Mouse (Mus musculus) hindbrain, embryonic 14.5 days (tissue): ENCODE measurements around the gene Lurap1. TPM values are rescaled to one million over a fixed set of nuclear protein-coding genes. Genes with fewer than 3 reads are reported as not detected.

Experiments
- ATAC-seq: fragments of 200-750 bp; cut with Nextera tagmentation; 2 replicates; pipeline ENCODE4 v1.8.0; 2017; ENCODE audit warnings: moderate number of reproducible peaks, mild to moderate bottlenecking, moderate TSS enrichment, moderate library complexity; ENCODE audit not compliant: low FRiP score
- DNase-seq: peaks from one replicate; pipeline ENCODE4 v3.0.0-alpha.2; 2015; ENCODE audit warnings: low spot score
- H3K27ac ChIP-seq: fragments of 300-500 bp; sonication (generic); 2 replicates; pipeline ENCODE4 v1.5.1; 2014; ENCODE audit warnings: mild to moderate bottlenecking, moderate library complexity
- H3K27me3 ChIP-seq: fragments of 300-500 bp; sonication (generic); 2 replicates; pipeline ENCODE4 v1.6.1; 2014; ENCODE audit warnings: mild to moderate bottlenecking, low read length, mixed read lengths; ENCODE audit not compliant: control insufficient read depth, insufficient read depth
- H3K36me3 ChIP-seq: fragments of 300-500 bp; sonication (generic); replicated peaks from 2 replicates; pipeline ENCODE4 v1.6.1; 2014; ENCODE audit not compliant: control insufficient read depth, insufficient read depth
- H3K4me1 ChIP-seq: fragments of 300-500 bp; sonication (generic); replicated peaks from 2 replicates; pipeline ENCODE4 v1.6.1; 2014; ENCODE audit warnings: antibody characterized with exemption, low read length, mixed read lengths; ENCODE audit not compliant: control insufficient read depth, insufficient read depth
- H3K4me2 ChIP-seq: fragments of 300-500 bp; sonication (generic); replicated peaks from 2 replicates; pipeline ENCODE4 v1.6.1; 2014; ENCODE audit warnings: mild to moderate bottlenecking, moderate library complexity
- H3K4me3 ChIP-seq: fragments of 300-500 bp; sonication (generic); replicated peaks from 2 replicates; pipeline ENCODE4 v1.5.1; 2014; ENCODE audit warnings: mild to moderate bottlenecking, low read length
- H3K9ac ChIP-seq: fragments of 300-500 bp; sonication (generic); 2 replicates; pipeline ENCODE4 v1.6.1; 2014
- H3K9me3 ChIP-seq: fragments of 300-500 bp; sonication (generic); 2 replicates; pipeline ENCODE4 v1.6.1; 2016; ENCODE audit warnings: low read length; ENCODE audit not compliant: control insufficient read depth
- whole genome bisulfite sequencing: fragments of 180-500 bp; shearing (Covaris S2); extraction: QIAGEN DNeasy Blood & Tissue Kit; methylation state at CpG from one replicate; pipeline ENCODE4 v1.1.7; 2014; 5-methylcytosine and 5-hydroxymethylcytosine counted together
- polyA plus RNA-seq: library from polyadenylated mRNA; unstranded; fragments of >200 nt; fragmentation: Nextera tagmentation; extraction: Ambion mirVana; gene quantifications from 2 replicates; pipeline ENCODE4 v1.2.1, GENCODE M21; 2014

The Lurap1 gene
- polyA plus RNA-seq, 1 experiment from 2014 or later, result 2.7 TPM

- no peak overlapping the region for H3K4me3 ChIP-seq
- H3K36me3 ChIP-seq, result no peaks in the 10 kb centered on the region
- no peak for DNase-seq
- H3K4me1 ChIP-seq, result peaks cover 7% of the 10 kb centered on the region; the same call in 1 of the 2 replicates
- H3K27me3 ChIP-seq, result no peaks in the 10 kb centered on the region
- ATAC-seq, result no peak
- H3K9ac ChIP-seq, result no peak overlapping the region
- no peaks in the 10 kb centered on the region for H3K9me3 ChIP-seq
- 52% methylated on average over 6 of the region's 6 CpGs for WGBS
- no peak overlapping the region for H3K27ac ChIP-seq
- H3K4me2 ChIP-seq, result no peak overlapping the region
Observed at GRCm38 (mm10) chr4:116127956-116128355, 23.2 kb downstream of the Lurap1 start.

GRCm38 (mm10) chr4:116125803-116126386, 25.2 kb downstream of the Lurap1 start:
- ATAC-seq (no peak), DNase-seq (no peak)
- 96% methylated on average over 4 of the region's 4 CpGs for WGBS
- no peak overlapping the region for H3K27ac ChIP-seq
- H3K36me3 ChIP-seq, result no peaks in the 10 kb centered on the region
- peaks cover 7% of the 10 kb centered on the region; the same call in 1 of the 2 replicates for H3K4me1 ChIP-seq
- H3K4me2 ChIP-seq, result no peak overlapping the region
- no peak overlapping the region for H3K9ac ChIP-seq
- no peak overlapping the region for H3K4me3 ChIP-seq
- H3K27me3 ChIP-seq, result no peaks in the 10 kb centered on the region
- no peaks in the 10 kb centered on the region for H3K9me3 ChIP-seq

- peak; percentile 96 for ATAC-seq
- 6% methylated on average over 24 of the region's 24 CpGs for WGBS
Observed at GRCm38 (mm10) chr4:116123602-116124519, 27.3 kb downstream of the Lurap1 start, which contains the start of the genes Rad54l and Pomgnt1. TSS of gene Rad54l (minus strand) at chr4:116123690. TSS of gene Pomgnt1 (plus strand) at chr4:116123840.

DNA sequence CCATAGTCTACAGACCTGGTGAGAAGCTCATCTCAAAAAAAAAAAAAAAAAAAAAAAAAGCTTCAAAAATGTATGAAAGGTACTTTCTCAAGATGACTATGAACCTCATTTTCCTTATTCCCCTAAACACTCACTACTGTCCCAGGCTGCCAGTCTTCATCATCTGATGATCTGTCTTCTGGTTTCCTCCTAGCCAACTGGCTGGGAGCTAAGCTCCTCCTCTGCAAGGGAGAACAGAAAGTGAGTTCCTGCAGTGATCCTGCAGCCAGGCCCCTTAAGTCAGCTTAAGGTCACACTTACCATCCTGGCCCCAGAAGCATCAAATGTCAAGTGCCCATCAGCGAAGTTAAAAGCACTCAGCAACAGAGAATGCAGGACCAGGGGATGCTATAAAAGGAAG, 28.4 kb downstream of the Lurap1 start:
- no peak overlapping the region for H3K9ac ChIP-seq
- WGBS, result 3% methylated on average over 1 of the region's 1 CpGs
- peak overlapping the region; percentile 67 for H3K4me2 ChIP-seq
- H3K9me3 ChIP-seq, result no peaks in the 10 kb centered on the region
- DNase-seq, result no peak
- H3K36me3 ChIP-seq, result no peaks in the 10 kb centered on the region
- H3K4me3 ChIP-seq, result peak overlapping the region; percentile 46
- no peak for ATAC-seq
- H3K27ac ChIP-seq, result no peak overlapping the region
- H3K27me3 ChIP-seq, result no peaks in the 10 kb centered on the region
- H3K4me1 ChIP-seq, result peaks cover 7% of the 10 kb centered on the region; the same call in 1 of the 2 replicates

More at GRCm38 (mm10) chr4:116123602-116124519, 27.3 kb downstream of the Lurap1 start, which contains the start of the genes Rad54l and Pomgnt1:
- Histone ChIP-seq H3K4me1 (peaks cover 7% of the 10 kb centered on the region; the same call in 1 of the 2 replicates), H3K4me2 (peak within 1 kb of the TSS; percentile 67), H3K9me3 (no peaks in the 10 kb centered on the region), H3K4me3 (peak within 1 kb of the TSS; percentile 46), H3K27ac (peak within 1 kb of the TSS; percentile 56; the same call in 1 of the 2 replicates), H3K9ac (peak within 1 kb of the TSS; percentile 71), H3K27me3 (no peaks in the 10 kb centered on the region), H3K36me3 (no peaks in the 10 kb centered on the region)
- peak; percentile 91 for DNase-seq

DNA sequence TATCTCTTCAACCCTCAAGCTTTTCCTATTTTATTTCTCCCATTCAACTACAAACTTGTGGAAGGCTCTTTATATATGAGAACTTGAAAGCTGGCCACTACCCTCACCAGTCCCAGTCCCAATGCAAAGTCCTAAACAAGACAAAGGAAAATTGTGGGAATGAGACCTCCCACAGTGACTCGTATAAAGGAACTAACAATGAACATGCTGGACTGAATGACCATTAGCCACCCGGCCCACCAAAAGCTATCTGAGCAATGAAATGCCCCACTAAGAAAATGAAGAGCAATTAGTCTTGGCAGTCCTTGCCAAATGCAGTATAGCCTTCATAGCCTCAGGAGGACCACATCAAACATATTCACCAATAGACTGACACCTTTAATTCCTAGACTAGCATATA, 39.7 kb downstream of the Lurap1 start:
- H3K27me3 ChIP-seq, result no peaks in the 10 kb centered on the region
- 0 out of 2 replicates have a peak, but pooled peaks cover 3% of the 10 kb centered on the region for H3K36me3 ChIP-seq
- no peak overlapping the region for H3K4me2 ChIP-seq
- H3K27ac ChIP-seq, result no peak overlapping the region
- no peaks in the 10 kb centered on the region for H3K4me1 ChIP-seq
- DNase-seq, result no peak
- H3K9ac ChIP-seq, result no peak overlapping the region
- H3K4me3 ChIP-seq, result no peak overlapping the region
- H3K9me3 ChIP-seq, result no peaks in the 10 kb centered on the region
- ATAC-seq, result no peak
- WGBS, result 54% methylated on average over 2 of the region's 2 CpGs

GRCm38 (mm10) chr4:116110695-116111094, 40.4 kb downstream of the Lurap1 start:
- Histone ChIP-seq H3K4me2 (no peak overlapping the region), H3K36me3 (0 out of 2 replicates have a peak, but pooled peaks cover 3% of the 10 kb centered on the region), H3K4me1 (no peaks in the 10 kb centered on the region), H3K27ac (no peak overlapping the region), H3K9me3 (no peaks in the 10 kb centered on the region), H3K4me3 (no peak overlapping the region), H3K27me3 (no peaks in the 10 kb centered on the region), H3K9ac (no peak overlapping the region)
- DNase-seq (no peak), ATAC-seq (no peak)
- 98% methylated on average over 6 of the region's 6 CpGs for WGBS

DNA sequence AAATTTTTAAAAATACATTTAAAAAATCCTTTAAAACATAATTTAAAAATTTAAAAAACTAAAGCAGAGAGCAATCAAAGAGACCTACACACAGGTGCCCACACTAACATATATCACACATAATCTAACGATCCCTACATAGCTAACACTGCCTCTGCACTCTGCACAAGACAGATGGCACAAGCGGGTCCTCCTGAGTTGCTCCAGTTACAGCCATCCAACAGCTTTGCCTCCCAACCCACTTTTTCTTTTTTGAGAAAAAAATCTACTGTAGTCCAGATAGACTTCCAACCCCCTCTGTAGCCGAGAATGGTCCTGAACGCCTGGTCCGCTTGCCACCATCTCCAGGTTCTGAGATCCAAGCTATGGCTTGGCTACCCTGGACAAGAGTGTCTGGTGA, 45.9 kb downstream of the Lurap1 start:
- no peak for ATAC-seq
- Histone ChIP-seq H3K36me3 (0 out of 2 replicates have a peak, but pooled peaks cover 3% of the 10 kb centered on the region), H3K4me2 (no peak overlapping the region)

DNA sequence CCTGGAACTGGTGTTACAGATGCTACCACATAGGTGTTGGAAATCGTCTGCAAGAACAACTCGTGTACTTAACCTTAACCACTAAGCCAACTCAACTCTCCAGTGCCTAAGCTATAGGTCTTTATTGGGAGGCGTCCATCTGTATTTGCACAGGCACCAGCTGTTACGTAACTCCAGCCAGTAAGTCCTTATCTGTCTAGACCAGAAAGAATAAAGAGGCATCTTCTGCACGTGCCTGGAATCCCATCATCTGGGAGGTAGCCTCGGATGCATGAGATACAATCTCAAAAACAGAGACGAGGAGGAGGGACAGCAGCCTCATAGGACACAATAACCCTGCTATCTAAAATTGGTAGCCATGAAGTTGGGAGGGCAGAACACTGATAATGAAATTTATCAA, 50.2 kb downstream of the Lurap1 start:
- 90% methylated on average over 7 of the region's 7 CpGs for WGBS
- no peak overlapping the region for H3K9ac ChIP-seq
- no peak for ATAC-seq

More for the DNA sequence above, 45.9 kb downstream of the Lurap1 start:
- H3K9ac ChIP-seq, result no peak overlapping the region
- H3K4me3 ChIP-seq, result no peak overlapping the region
- H3K4me1 ChIP-seq, result no peaks in the 10 kb centered on the region
- no peak overlapping the region for H3K27ac ChIP-seq
- 95% methylated on average over 5 of the region's 5 CpGs for WGBS
- H3K9me3 ChIP-seq, result no peaks in the 10 kb centered on the region
- H3K27me3 ChIP-seq, result no peaks in the 10 kb centered on the region
- DNase-seq, result no peak

GRCm38 (mm10) chr4:116097211-116097610, 53.9 kb downstream of the Lurap1 start:
- H3K9ac ChIP-seq, result no peak overlapping the region
- DNase-seq, result no peak
- 88% methylated on average over 8 of the region's 8 CpGs for WGBS
- H3K4me3 ChIP-seq, result no peak overlapping the region
- peaks cover 79% of the 10 kb centered on the region for H3K36me3 ChIP-seq
- H3K4me1 ChIP-seq, result no peaks in the 10 kb centered on the region
- H3K27ac ChIP-seq, result no peak overlapping the region
- H3K27me3 ChIP-seq, result no peaks in the 10 kb centered on the region
- ATAC-seq, result no peak
- H3K4me2 ChIP-seq, result no peak overlapping the region
- H3K9me3 ChIP-seq, result no peaks in the 10 kb centered on the region

More for the DNA sequence above, 50.2 kb downstream of the Lurap1 start:
- H3K4me2 ChIP-seq, result no peak overlapping the region
- DNase-seq, result no peak
- peaks cover 41% of the 10 kb centered on the region for H3K36me3 ChIP-seq
- no peaks in the 10 kb centered on the region for H3K4me1 ChIP-seq
- H3K9me3 ChIP-seq, result no peaks in the 10 kb centered on the region
- H3K4me3 ChIP-seq, result no peak overlapping the region
- H3K27me3 ChIP-seq, result no peaks in the 10 kb centered on the region
- no peak overlapping the region for H3K27ac ChIP-seq
